9 mouse cellular contexts compared by ENCODE assay signal in the genomic region with DNA sequence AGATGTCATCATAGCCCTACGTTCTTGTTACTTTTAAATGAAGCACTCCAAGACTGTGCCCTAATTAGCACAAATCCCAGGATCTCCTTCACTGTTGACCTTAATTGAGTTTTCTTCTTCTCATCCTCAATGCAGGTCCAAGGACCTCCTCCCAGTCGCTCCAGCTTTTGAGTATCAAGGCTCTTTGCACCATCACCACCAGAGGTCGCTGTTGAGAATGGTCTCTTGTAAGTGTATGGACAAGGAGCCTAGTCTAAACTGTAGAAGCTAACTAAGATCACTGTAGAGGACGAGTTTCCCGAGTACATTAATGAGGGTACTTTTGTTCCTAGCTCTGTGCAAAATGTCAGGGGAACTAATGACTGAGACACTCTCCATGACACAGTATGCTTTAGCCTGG. TPM values are rescaled to one million over a fixed set of nuclear protein-coding genes. Genes with fewer than 3 reads are reported as not detected.
DNase-seq lines count a peak whose midpoint lies in the region; ATAC-seq lines count a peak whose summit lies in the region.
"Had no signal": no experiment of that assay in that cellular context is flagged by ENCODE, and none has a peak within 500 bp of the region (broad histone marks: within the 10 kb centered on the region; RNA-seq: fewer than 3 reads in every experiment).

No protein-coding gene starts in this region.

- H3K27ac ChIP-seq in hindbrain, embryonic 10.5 days, result no peak overlapping the region
- no peak overlapping the region for H3K27ac ChIP-seq in hindbrain, embryonic 13.5 days
- no peak overlapping the region for H3K27ac ChIP-seq in embryonic facial prominence, embryonic 11.5 days (replicated peaks; ENCODE audit: low read depth, low read length)

- WGBS in hindbrain, embryonic 10.5 days, result 42% methylated on average over 5 of the region's 5 CpGs
- WGBS in hindbrain, embryonic 13.5 days, result 42% methylated on average over 5 of the region's 5 CpGs
- 37% methylated on average over 5 of the region's 5 CpGs for WGBS in embryonic facial prominence, embryonic 11.5 days
- 35% methylated on average over 5 of the region's 5 CpGs for WGBS in large intestine, adult 2 months

- H3K9me3 ChIP-seq in hindbrain, embryonic 10.5 days, result no peaks in the 10 kb centered on the region
- H3K9me3 ChIP-seq in hindbrain, embryonic 13.5 days, result no peaks in the 10 kb centered on the region
- no peaks in the 10 kb centered on the region for H3K9me3 ChIP-seq in embryonic facial prominence, embryonic 11.5 days (replicated peaks; ENCODE audit: control insufficient read depth, low read length)

- H3K4me3 ChIP-seq in hindbrain, embryonic 10.5 days, result no peak overlapping the region
- no peak overlapping the region for H3K4me3 ChIP-seq in hindbrain, embryonic 13.5 days
- H3K4me3 ChIP-seq in embryonic facial prominence, embryonic 11.5 days (ENCODE audit: low read depth, low read length), result no peak overlapping the region

- H3K4me2 ChIP-seq in hindbrain, embryonic 13.5 days, result no peak overlapping the region
- H3K4me2 ChIP-seq in embryonic facial prominence, embryonic 11.5 days (ENCODE audit: low read depth, low read length), result no peak overlapping the region

- ATAC-seq in hindbrain, embryonic 13.5 days (ENCODE audit: low FRiP score), result no peak
- ATAC-seq in embryonic facial prominence, embryonic 11.5 days (replicated peaks; ENCODE audit: insufficient number of reproducible peaks, low FRiP score, low TSS enrichment, low read depth), result no peak

- DNase-seq in hindbrain, embryonic 10.5 days (ENCODE audit: low spot score), result peak; percentile 57
- peak; percentile 49 for DNase-seq in CD4-positive helper T cell, adult 2 months (ENCODE audit: low read depth, low spot score)
- DNase-seq in adrenal gland, postnatal 36 days, result peak; percentile 75 to 80
- peak; percentile 80 for DNase-seq in embryonic facial prominence, embryonic 11.5 days (ENCODE audit: low spot score)
- DNase-seq in large intestine, adult 2 months (ENCODE audit: low read depth, low spot score), result peak; percentile 7
- peak; percentile 71 for DNase-seq in lung, postnatal 36 days
- peak; percentile 66 for DNase-seq in testis, postnatal 10 days (ENCODE audit: low spot score)

- H3K4me1 ChIP-seq in hindbrain, embryonic 10.5 days (replicated peaks), result peaks cover 10% of the 10 kb centered on the region
- peaks cover 9% of the 10 kb centered on the region for H3K4me1 ChIP-seq in hindbrain, embryonic 13.5 days (replicated peaks)
- H3K4me1 ChIP-seq in embryonic facial prominence, embryonic 11.5 days (ENCODE audit: control insufficient read depth, insufficient read depth, low read length), result 0 out of 2 replicates have a peak, but pooled peaks cover 3% of the 10 kb centered on the region

- H3K9ac ChIP-seq in hindbrain, embryonic 13.5 days, result no peak overlapping the region
- H3K9ac ChIP-seq in embryonic facial prominence, embryonic 11.5 days (replicated peaks; ENCODE audit: low read length), result no peak overlapping the region

- H3K27me3 ChIP-seq in hindbrain, embryonic 10.5 days (ENCODE audit: insufficient read depth, poor library complexity, severe bottlenecking), result no peaks in the 10 kb centered on the region
- H3K27me3 ChIP-seq in hindbrain, embryonic 13.5 days, result no peaks in the 10 kb centered on the region
- H3K27me3 ChIP-seq in embryonic facial prominence, embryonic 11.5 days (ENCODE audit: control insufficient read depth, insufficient read depth, low read length), result no peaks in the 10 kb centered on the region

- no peaks in the 10 kb centered on the region for H3K36me3 ChIP-seq in hindbrain, embryonic 10.5 days
- no peaks in the 10 kb centered on the region for H3K36me3 ChIP-seq in hindbrain, embryonic 13.5 days
- no peaks in the 10 kb centered on the region for H3K36me3 ChIP-seq in embryonic facial prominence, embryonic 11.5 days (replicated peaks; ENCODE audit: control insufficient read depth, insufficient read depth, low read depth, low read length)

RNA-seq across cellular contexts. Expression of gene Asic2, which starts 14.9 kb away (rescaled TPM):
- 1.6 and 2.6 TPM in 2 replicates for polyA plus RNA-seq in hindbrain, embryonic 10.5 days (2016; fragmentation: Nextera tagmentation; extraction: Ambion mirVana)
- polyA plus RNA-seq in hindbrain, embryonic 13.5 days (2015; fragmentation: Nextera tagmentation; extraction: Ambion mirVana), result 7.0 and 7.7 TPM in 2 replicates
- 1 to 10 TPM; 1.7 TPM for total RNA-seq in adrenal gland, postnatal 36 days (2021)
- 0.46 and 1.2 TPM in 2 replicates for polyA plus RNA-seq in embryonic facial prominence, embryonic 11.5 days (2014; fragmentation: Nextera tagmentation; extraction: Ambion mirVana)
- 0.84 and 1.0 TPM in 2 replicates for polyA plus RNA-seq in large intestine, adult 2 months (2012; rRNA removed)

RNA-seq across cellular contexts. Expression of gene Ccl2, which starts 52.2 kb away (rescaled TPM):
- 0.80 and 1.0 TPM in 2 replicates for polyA plus RNA-seq in hindbrain, embryonic 10.5 days (2016; fragmentation: Nextera tagmentation; extraction: Ambion mirVana)
- 1.1 and 1.4 TPM in 2 replicates for polyA plus RNA-seq in hindbrain, embryonic 13.5 days (2015; fragmentation: Nextera tagmentation; extraction: Ambion mirVana)
- total RNA-seq in adrenal gland, postnatal 36 days (2021), result 1 to 10 TPM; 1.2 to 1.3 TPM
- 0.68 and 2.1 TPM in 2 replicates for polyA plus RNA-seq in embryonic facial prominence, embryonic 11.5 days (2014; fragmentation: Nextera tagmentation; extraction: Ambion mirVana)
- 2.6 and 3.1 TPM in 2 replicates for polyA plus RNA-seq in large intestine, adult 2 months (2012; rRNA removed)

RNA-seq across cellular contexts. Expression of gene Gm17268, which starts 55.2 kb away (rescaled TPM):
- polyA plus RNA-seq in hindbrain, embryonic 10.5 days (2016; fragmentation: Nextera tagmentation; extraction: Ambion mirVana), result not detected in 2 replicates
- not detected in 2 replicates for polyA plus RNA-seq in hindbrain, embryonic 13.5 days (2015; fragmentation: Nextera tagmentation; extraction: Ambion mirVana)
- total RNA-seq in adrenal gland, postnatal 36 days (2021), result not detected
- polyA plus RNA-seq in embryonic facial prominence, embryonic 11.5 days (2014; fragmentation: Nextera tagmentation; extraction: Ambion mirVana), result not detected in 2 replicates
- not detected in 2 replicates for polyA plus RNA-seq in large intestine, adult 2 months (2012; rRNA removed)
- total RNA-seq: layer of hippocampus, postnatal 36 days had no signal

Comparison
In these comparisons a context has a peak if more than half of its experiments do, and no peak if none do; other contexts are left out.
1. DNase-seq: peak in every context shown above with its lines; median percentile 80 in embryonic facial prominence, embryonic 11.5 days; 78 in adrenal gland, postnatal 36 days; 71 in lung, postnatal 36 days; 66 in testis, postnatal 10 days; 57 in hindbrain, embryonic 10.5 days; 49 in CD4-positive helper T cell, adult 2 months; 7 in large intestine, adult 2 months.